Mouse (Mus musculus) embryo, embryonic 9.5 days (tissue): ENCODE measurements around the gene Fate1.
A peak's percentile ranks its signal among the peaks of the same experiment; 100 is the strongest.
"Not testable (repeated sequence)": the region's sequence is repeated elsewhere in the genome, so short reads cannot be mapped to it uniquely, and the experiment has no call there.

Source experiments
- DNase-seq: peaks from one replicate; pipeline ENCODE4 v3.0.0-alpha.2; 2017; ENCODE audit errors: extremely low spot score

Gene Fate1

GRCm38 (mm10) chrX:71972686-71973085 lies at the start of gene Fate1:
TSS of gene Fate1 (plus strand) at chrX:71972986.
- no peak for DNase-seq

GRCm38 (mm10) chrX:71946631-71947030 lies 26.2 kb upstream of the Fate1 start:
- peak; percentile 32 for DNase-seq

- no peak for DNase-seq
Observed at GRCm38 (mm10) chrX:71958366-71958765, 14.4 kb upstream of the Fate1 start.

GRCm38 (mm10) chrX:71962073-71963051 lies 10.4 kb upstream of the Fate1 start, which contains the start of gene Prrg3:
TSS of gene Prrg3 (plus strand) at chrX:71962624.
- peak; percentile 82 for DNase-seq

GRCm38 (mm10) chrX:71963275-71963912 lies 9.4 kb upstream of the Fate1 start:
- DNase-seq, result no peak

GRCm38 (mm10) chrX:71968216-71968615 lies 4.6 kb upstream of the Fate1 start:
- DNase-seq, result no peak

- no peak for DNase-seq
Observed at GRCm38 (mm10) chrX:71968816-71969215, 4.0 kb upstream of the Fate1 start.

GRCm38 (mm10) chrX:71971325-71971724 lies 1.5 kb upstream of the Fate1 start:
- DNase-seq, result no peak

GRCm38 (mm10) chrX:71977681-71978080 lies 4.9 kb downstream of the Fate1 start:
- DNase-seq, result not testable (repeated sequence)

- no peak for DNase-seq
Observed at GRCm38 (mm10) chrX:71980443-71980842, 7.7 kb downstream of the Fate1 start.

- no peak for DNase-seq
Observed at GRCm38 (mm10) chrX:71981322-71981721, 8.5 kb downstream of the Fate1 start.

- DNase-seq, result no peak
Observed at GRCm38 (mm10) chrX:71983205-71983604, 10.4 kb downstream of the Fate1 start.

- DNase-seq, result no peak
Observed at GRCm38 (mm10) chrX:71983775-71984174, 11.0 kb downstream of the Fate1 start.

- DNase-seq, result no peak
Observed at GRCm38 (mm10) chrX:71991549-71991948, 18.8 kb downstream of the Fate1 start, which contains the start of gene Cnga2. TSS of gene Cnga2 (plus strand) at chrX:71991849.

GRCm38 (mm10) chrX:71995972-71996371 lies 23.2 kb downstream of the Fate1 start:
- no peak for DNase-seq

- no peak for DNase-seq
Observed at GRCm38 (mm10) chrX:72009930-72010329, 37.1 kb downstream of the Fate1 start.

GRCm38 (mm10) chrX:72012236-72012635 lies 39.5 kb downstream of the Fate1 start:
- no peak for DNase-seq

GRCm38 (mm10) chrX:72012804-72013203 lies 40.0 kb downstream of the Fate1 start:
- peak; percentile 13 for DNase-seq

- no peak for DNase-seq
Observed at GRCm38 (mm10) chrX:72022241-72022640, 49.5 kb downstream of the Fate1 start.

GRCm38 (mm10) chrX:72022750-72023398 lies 50.1 kb downstream of the Fate1 start:
- DNase-seq, result peak; percentile 32

GRCm38 (mm10) chrX:72023542-72023941 lies 50.8 kb downstream of the Fate1 start:
- DNase-seq, result no peak
